Mouse (Mus musculus) G1E (cell line): ENCODE results near the gene Snx29. TPM values are rescaled to one million over a fixed set of nuclear protein-coding genes. Genes with fewer than 3 reads are reported as not detected.

Experiments
- ATAC-seq: 2 replicates; pipeline ENCODE4 v1.8.0; 2016; ENCODE audit warnings: mild to moderate bottlenecking; ENCODE audit not compliant: insufficient number of reproducible peaks, poor library complexity, low FRiP score, severe bottlenecking; ENCODE audit errors: extremely low read depth
- DNase-seq: peaks from one replicate; pipeline ENCODE4 v3.0.0; 2012; ENCODE audit warnings: low spot score
- H3K27me3 ChIP-seq: 2 replicates; pipeline ENCODE4 v1.6.1; 2012; ENCODE audit warnings: mild to moderate bottlenecking, low read length, inconsistent platforms; ENCODE audit not compliant: insufficient read depth
- H3K36me3 ChIP-seq: replicated peaks from 2 replicates; pipeline ENCODE3; 2012; ENCODE audit warnings: mild to moderate bottlenecking, inconsistent platforms
- H3K4me1 ChIP-seq: 2 replicates; pipeline ENCODE4 v1.6.1; 2012; ENCODE audit warnings: low read depth, low read length, inconsistent platforms, mixed read lengths; ENCODE audit not compliant: insufficient read depth
- H3K4me3 ChIP-seq: 2 replicates; pipeline ENCODE4 v1.5.1; 2012; ENCODE audit warnings: low read depth, mild to moderate bottlenecking, inconsistent platforms, low read length, moderate library complexity, mixed read lengths
- H3K9me3 ChIP-seq: replicated peaks from 2 replicates; pipeline ENCODE4 v1.6.1; 2012; ENCODE audit warnings: inconsistent platforms
- CTCF ChIP-seq: IDR thresholded peaks from 2 replicates; pipeline ENCODE4 v1.5.1; 2012; ENCODE audit warnings: low read depth, low read length, inconsistent platforms, mixed read lengths
- GATA1 ChIP-seq: IDR thresholded peaks from 2 replicates; pipeline ENCODE4 v1.6.1; 2012; ENCODE audit warnings: borderline replicate concordance, low read length, inconsistent platforms, mixed read lengths
- GATA2 ChIP-seq: IDR thresholded peaks from 2 replicates; pipeline ENCODE4 v1.6.1; 2012; ENCODE audit warnings: low read depth, low read length, inconsistent platforms, borderline replicate concordance
- POLR2AphosphoS5 ChIP-seq: IDR thresholded peaks from 2 replicates; pipeline ENCODE4 v1.6.1; 2012; ENCODE audit warnings: low read depth, low read length, inconsistent platforms; ENCODE audit not compliant: insufficient replicate concordance
- TAL1 ChIP-seq: conservative IDR thresholded peaks from 2 replicates; pipeline ENCODE4 v1.6.1; 2012; ENCODE audit warnings: low read depth, low read length, inconsistent platforms, mixed read lengths
- polyA plus RNA-seq: library from polyadenylated mRNA; stranded (reverse); fragments of >175 nt; gene quantifications from 2 replicates; pipeline ENCODE4 v1.2.3, GENCODE M21; 2012
- total RNA-seq, 2 experiments: library from RNA; stranded (forward) in 1 of 2; stranded (reverse) in 1 of 2; fragments of 200-1000 nt in 1 of 2; fragments of >200 nt in 1 of 2; fragmentation: Nextera tagmentation in 1 of 2; gene quantifications; 2 replicates each; pipeline ENCODE4 v1.2.3; 2014 to 2017

Gene Snx29
- total and polyA plus RNA-seq, 3 experiments: 4.4 to 18.0 (median 9.1) TPM

GRCm38 (mm10) chr16:11753466-11753865 is 430.8 kb downstream of the Snx29 start:
- Histone ChIP-seq H3K27me3 (no peaks in the 10 kb centered on the region), H3K36me3 (no peaks in the 10 kb centered on the region), H3K4me3 (no peak overlapping the region), H3K9me3 (no peaks in the 10 kb centered on the region), H3K4me1 (no peaks in the 10 kb centered on the region)
- no peak for ATAC-seq
- DNase-seq: no peak
- no peak for TF ChIP-seq CTCF
- TF ChIP-seq GATA2: no peak
- TF ChIP-seq TAL1: no peak
- TF ChIP-seq GATA1: no peak
- TF ChIP-seq POLR2AphosphoS5: no peak

- no peaks in the 10 kb centered on the region for H3K9me3 ChIP-seq
- ATAC-seq (no peak), DNase-seq (no peak)
- H3K27me3 ChIP-seq: no peaks in the 10 kb centered on the region
- H3K4me3 ChIP-seq: no peak overlapping the region
- TF ChIP-seq CTCF (no peak), POLR2AphosphoS5 (no peak), TAL1 (no peak), GATA2 (no peak), GATA1 (no peak)
- no peaks in the 10 kb centered on the region for H3K4me1 ChIP-seq
- H3K36me3 ChIP-seq: no peaks in the 10 kb centered on the region
Measured at GRCm38 (mm10) chr16:11754136-11754535, 431.4 kb downstream of the Snx29 start.

- ATAC-seq: no peak
Measured at GRCm38 (mm10) chr16:11755281-11756066, 432.8 kb downstream of the Snx29 start.

GRCm38 (mm10) chr16:11756598-11757245 is 434.0 kb downstream of the Snx29 start:
- Histone ChIP-seq H3K27me3 (peaks cover 4% of the 10 kb centered on the region; the same call in 1 of the 2 replicates), H3K36me3 (no peaks in the 10 kb centered on the region), H3K4me3 (no peak overlapping the region), H3K9me3 (no peaks in the 10 kb centered on the region), H3K4me1 (no peaks in the 10 kb centered on the region)
- DNase-seq (no peak), ATAC-seq (no peak)
- TF ChIP-seq CTCF: no peak

More at GRCm38 (mm10) chr16:11755281-11756066, 432.8 kb downstream of the Snx29 start:
- H3K4me1 ChIP-seq: no peaks in the 10 kb centered on the region
- H3K9me3 ChIP-seq: no peaks in the 10 kb centered on the region
- TF ChIP-seq GATA1 (no peak), TAL1 (no peak), GATA2 (no peak), CTCF (no peak), POLR2AphosphoS5 (no peak)
- peaks cover 4% of the 10 kb centered on the region; the same call in 1 of the 2 replicates for H3K27me3 ChIP-seq
- H3K36me3 ChIP-seq: no peaks in the 10 kb centered on the region
- H3K4me3 ChIP-seq: no peak overlapping the region
- DNase-seq: no peak

GRCm38 (mm10) chr16:11757471-11757870 is 434.8 kb downstream of the Snx29 start:
- no peaks in the 10 kb centered on the region for H3K36me3 ChIP-seq
- ATAC-seq (no peak), DNase-seq (no peak)

GRCm38 (mm10) chr16:11757951-11758350 is 435.2 kb downstream of the Snx29 start:
- no peak for DNase-seq
- no peak for ATAC-seq
- no peak overlapping the region for H3K4me3 ChIP-seq
- no peaks in the 10 kb centered on the region for H3K9me3 ChIP-seq
- peaks cover 4% of the 10 kb centered on the region; the same call in 1 of the 2 replicates for H3K27me3 ChIP-seq
- no peak for TF ChIP-seq GATA1
- no peak for TF ChIP-seq POLR2AphosphoS5
- TF ChIP-seq CTCF: no peak
- TF ChIP-seq GATA2: no peak
- TF ChIP-seq TAL1: no peak
- no peaks in the 10 kb centered on the region for H3K36me3 ChIP-seq
- no peaks in the 10 kb centered on the region for H3K4me1 ChIP-seq

More at GRCm38 (mm10) chr16:11757471-11757870, 434.8 kb downstream of the Snx29 start:
- no peak for TF ChIP-seq GATA2
- no peak for TF ChIP-seq GATA1
- TF ChIP-seq POLR2AphosphoS5: no peak
- no peak for TF ChIP-seq TAL1
- no peak for TF ChIP-seq CTCF
- no peaks in the 10 kb centered on the region for H3K9me3 ChIP-seq
- no peak overlapping the region for H3K4me3 ChIP-seq
- no peaks in the 10 kb centered on the region for H3K4me1 ChIP-seq
- peaks cover 4% of the 10 kb centered on the region; the same call in 1 of the 2 replicates for H3K27me3 ChIP-seq
